Mouse (Mus musculus) neural tube, embryonic 14.5 days (tissue): ENCODE measurements around the gene Rsph1. TPM values are rescaled to one million over a fixed set of nuclear protein-coding genes. Genes with fewer than 3 reads are reported as not detected.

ENCODE experiments used
- ATAC-seq: fragments of 200-750 bp; cut with Nextera tagmentation; 2 replicates; pipeline ENCODE4 v1.8.0; 2017; ENCODE audit warnings: low read depth, mild to moderate bottlenecking, moderate TSS enrichment, moderate library complexity
- H3K27ac ChIP-seq: fragments of 300-500 bp; sonication (generic); 2 replicates; pipeline ENCODE4 v1.5.1; 2014; ENCODE audit warnings: low read depth, mild to moderate bottlenecking, control low read depth, low read length, moderate library complexity, mixed read lengths
- H3K27me3 ChIP-seq: fragments of 300-500 bp; sonication (generic); 2 replicates; pipeline ENCODE4 v1.6.1; 2014; ENCODE audit warnings: low read length; ENCODE audit not compliant: control insufficient read depth, insufficient read depth
- H3K36me3 ChIP-seq: fragments of 300-500 bp; sonication (generic); 2 replicates; pipeline ENCODE4 v1.6.1; 2014; ENCODE audit warnings: low read length, mixed read lengths; ENCODE audit not compliant: control insufficient read depth, insufficient read depth
- H3K4me1 ChIP-seq: fragments of 300-500 bp; sonication (generic); 2 replicates; pipeline ENCODE4 v1.6.1; 2014; ENCODE audit warnings: low read length; ENCODE audit not compliant: control insufficient read depth, insufficient read depth
- H3K4me2 ChIP-seq: fragments of 300-500 bp; sonication (generic); 2 replicates; pipeline ENCODE4 v1.6.1; 2014; ENCODE audit warnings: mild to moderate bottlenecking, low read depth, low read length, control low read depth
- H3K4me3 ChIP-seq: fragments of 300-500 bp; sonication (generic); 2 replicates; pipeline ENCODE4 v1.5.1; 2014; ENCODE audit warnings: low read depth, low read length, control low read depth, mixed read lengths
- H3K9ac ChIP-seq: fragments of 300-500 bp; sonication (generic); replicated peaks from 2 replicates; pipeline ENCODE4 v1.6.1; 2014; ENCODE audit warnings: low read depth, mild to moderate bottlenecking, control low read depth, low read length, mixed read lengths
- H3K9me3 ChIP-seq: fragments of 300-500 bp; sonication (generic); 2 replicates; pipeline ENCODE4 v1.6.1; 2016; ENCODE audit warnings: low read length; ENCODE audit not compliant: control insufficient read depth
- WGBS: fragments of 180-500 bp; shearing (Covaris S2); extraction: QIAGEN DNeasy Blood & Tissue Kit; methylation state at CpG from one replicate; pipeline ENCODE4 v1.1.7; 2014; 5-methylcytosine and 5-hydroxymethylcytosine counted together
- polyA plus RNA-seq: library from polyadenylated mRNA; unstranded; fragments of >200 nt; fragmentation: Nextera tagmentation; extraction: Ambion mirVana; gene quantifications from 2 replicates; pipeline ENCODE4 v1.2.1, GENCODE M21; 2014

The Rsph1 gene
- polyA plus RNA-seq, 1 experiment from 2014 or later, result 3.3 TPM

DNA sequence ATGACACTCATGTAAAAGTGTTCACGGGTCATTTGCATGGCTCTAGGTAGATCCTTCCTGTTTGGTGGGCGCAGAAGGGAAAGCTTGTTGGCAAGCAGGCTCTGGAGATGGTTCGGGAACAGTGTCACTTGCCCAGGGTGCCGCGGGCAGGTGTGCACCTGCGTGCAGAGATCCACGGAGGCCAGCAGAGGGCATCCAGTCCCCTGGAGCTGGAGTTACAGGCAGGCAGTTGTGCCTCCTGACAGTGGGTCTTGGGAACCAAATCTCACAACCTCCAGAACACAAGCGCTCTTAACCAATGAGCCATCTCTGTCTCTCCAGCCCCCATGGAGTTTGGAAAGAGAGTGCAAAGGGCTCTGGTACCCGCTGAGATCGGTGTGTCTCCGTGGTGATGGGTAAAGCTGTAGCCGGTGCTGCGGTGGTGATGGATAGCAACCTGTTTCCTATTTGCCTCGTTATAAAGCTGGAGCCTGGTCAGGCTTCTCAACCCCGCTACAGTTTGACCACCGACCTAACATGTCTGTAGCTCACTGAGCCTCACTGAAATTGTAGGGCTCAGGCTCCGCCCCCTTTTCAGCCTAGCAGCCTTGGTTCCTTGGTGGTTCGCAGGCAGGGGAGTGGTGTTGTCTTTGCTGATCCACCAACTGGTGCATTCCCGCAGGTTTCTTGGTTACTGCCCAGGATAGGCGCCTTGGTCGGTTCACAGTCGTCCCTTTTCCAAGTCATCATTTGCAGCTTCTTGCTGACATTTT lies 40.5 kb upstream of the Rsph1 start:
- no peak overlapping the region for H3K4me3 ChIP-seq

DNA sequence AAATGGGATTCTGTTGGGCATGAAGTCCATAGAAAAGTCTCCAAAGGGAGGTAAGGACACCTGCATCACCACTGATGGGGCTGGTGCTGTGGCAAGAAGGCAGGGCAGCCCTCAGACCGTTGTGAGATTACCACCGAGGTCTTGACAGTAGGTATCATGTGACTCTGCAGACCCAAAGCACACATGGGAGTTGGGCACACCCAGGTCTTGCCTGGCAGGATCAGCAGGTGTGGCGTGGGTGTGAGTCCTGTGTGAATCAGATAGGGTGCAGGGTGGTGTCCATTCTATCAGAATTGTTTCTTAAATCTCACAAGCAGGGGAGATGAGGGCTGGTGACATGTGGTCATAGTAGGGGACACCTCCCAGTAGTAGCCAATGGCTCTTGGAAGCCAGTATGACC lies 39.8 kb upstream of the Rsph1 start:
- no peaks in the 10 kb centered on the region for H3K4me1 ChIP-seq
- ATAC-seq, result no peak
- WGBS, result 85% methylated on average over 3 of the region's 3 CpGs
- no peak overlapping the region for H3K27ac ChIP-seq
- no peaks in the 10 kb centered on the region for H3K36me3 ChIP-seq
- H3K9ac ChIP-seq, result no peak overlapping the region
- no peaks in the 10 kb centered on the region for H3K9me3 ChIP-seq
- H3K4me3 ChIP-seq, result no peak overlapping the region
- no peaks in the 10 kb centered on the region for H3K27me3 ChIP-seq
- H3K4me2 ChIP-seq, result no peak overlapping the region

More for the DNA sequence above, 40.5 kb upstream of the Rsph1 start:
- Histone ChIP-seq H3K9ac (no peak overlapping the region), H3K4me1 (no peaks in the 10 kb centered on the region), H3K4me2 (no peak overlapping the region), H3K36me3 (no peaks in the 10 kb centered on the region), H3K9me3 (no peaks in the 10 kb centered on the region), H3K27ac (no peak overlapping the region), H3K27me3 (no peaks in the 10 kb centered on the region)
- no peak for ATAC-seq
- 51% methylated on average over 22 of the region's 22 CpGs for WGBS

DNA sequence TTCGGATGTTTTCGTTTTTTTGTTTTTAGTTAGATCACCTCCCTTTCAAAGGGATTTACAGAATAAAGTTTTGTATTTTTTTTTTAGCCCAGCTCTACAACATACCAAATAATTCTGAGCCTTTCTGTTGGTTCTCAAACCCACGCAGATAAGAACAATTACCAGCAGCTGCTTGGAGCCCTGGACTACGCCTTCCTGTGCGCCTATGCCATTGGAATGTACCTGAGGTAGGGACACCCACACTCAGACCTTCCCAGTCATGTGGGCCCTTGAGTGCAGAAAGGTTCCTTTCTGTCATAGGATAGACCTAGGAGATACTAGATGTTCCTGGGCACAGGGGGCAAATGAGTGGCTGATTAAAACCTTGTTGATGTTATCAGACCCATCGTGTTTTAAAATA lies 38.8 kb upstream of the Rsph1 start:
- Histone ChIP-seq H3K4me2 (no peak overlapping the region), H3K27me3 (no peaks in the 10 kb centered on the region), H3K9me3 (no peaks in the 10 kb centered on the region), H3K36me3 (no peaks in the 10 kb centered on the region), H3K4me3 (no peak overlapping the region), H3K9ac (no peak overlapping the region), H3K27ac (no peak overlapping the region), H3K4me1 (no peaks in the 10 kb centered on the region)
- ATAC-seq, result no peak
- 86% methylated on average over 6 of the region's 6 CpGs for WGBS

DNA sequence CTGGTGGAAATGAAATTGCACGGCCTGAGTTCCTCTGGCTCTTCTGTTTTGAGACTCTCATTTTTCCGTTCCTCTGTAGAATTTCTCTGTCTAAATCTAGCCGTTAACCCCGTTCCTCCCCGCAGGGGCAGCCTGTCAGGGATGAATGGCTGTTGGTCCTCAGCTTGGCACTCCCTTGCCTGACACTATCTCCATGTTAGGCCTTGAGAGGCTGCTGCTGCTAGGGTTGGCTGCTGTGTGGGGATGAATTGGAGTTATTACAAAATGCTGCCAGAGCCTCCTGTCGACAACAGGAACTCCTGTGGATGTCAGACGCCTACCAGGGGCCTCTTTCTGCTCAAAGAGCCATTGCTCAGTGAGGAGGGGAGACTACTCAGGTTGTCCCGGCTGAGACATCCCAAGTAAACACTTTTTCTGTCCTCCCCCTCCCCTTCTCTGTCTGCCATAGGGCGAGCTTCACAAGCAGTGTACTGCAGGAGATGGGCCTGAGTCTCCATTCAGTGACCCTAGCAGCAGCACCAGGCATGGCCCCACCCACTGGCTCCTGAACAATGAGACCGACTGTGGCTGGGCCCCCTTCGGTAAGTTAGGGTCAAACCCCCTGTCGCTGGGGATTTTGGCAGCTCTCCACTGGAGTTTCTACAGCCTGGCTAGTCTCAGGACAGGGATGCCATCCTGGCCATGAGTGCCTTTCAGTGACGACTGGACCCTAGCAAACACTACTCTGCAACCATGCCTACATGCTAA lies 38.0 kb upstream of the Rsph1 start:
- H3K4me2 ChIP-seq, result no peak overlapping the region
- H3K27me3 ChIP-seq, result no peaks in the 10 kb centered on the region
- H3K4me3 ChIP-seq, result no peak overlapping the region
- WGBS, result 27% methylated on average over 13 of the region's 13 CpGs
- no peak overlapping the region for H3K9ac ChIP-seq
- H3K4me1 ChIP-seq, result no peaks in the 10 kb centered on the region
- H3K9me3 ChIP-seq, result no peaks in the 10 kb centered on the region
- no peaks in the 10 kb centered on the region for H3K36me3 ChIP-seq
- 0 out of 2 replicates have a peak overlapping the region, but pooled peaks have one; percentile 3 for H3K27ac ChIP-seq
- 0 out of 2 replicates have a peak, but pooled peaks have one; percentile 14 for ATAC-seq

DNA sequence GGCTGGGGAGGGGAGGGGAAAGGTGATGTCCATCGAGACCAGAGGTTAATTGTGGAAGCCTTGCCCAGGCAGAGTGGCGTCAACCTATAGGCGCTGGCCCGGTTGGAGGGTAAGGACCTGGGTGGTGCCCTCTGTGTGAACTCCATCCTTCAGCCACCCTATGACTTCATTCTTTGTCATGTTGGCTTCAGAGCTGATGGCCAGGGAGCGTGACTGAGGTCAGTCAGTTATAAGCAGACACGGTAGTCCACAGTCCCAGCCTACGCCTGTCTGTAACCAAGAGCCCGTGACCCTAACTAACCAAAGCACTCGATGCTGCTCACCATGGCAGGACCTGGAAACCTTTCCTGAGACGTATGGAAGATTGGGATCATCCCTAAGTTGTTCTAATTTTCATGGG lies 35.5 kb upstream of the Rsph1 start:
- H3K9me3 ChIP-seq, result no peaks in the 10 kb centered on the region
- H3K27me3 ChIP-seq, result no peaks in the 10 kb centered on the region
- no peak overlapping the region for H3K4me3 ChIP-seq
- H3K27ac ChIP-seq, result no peak overlapping the region
- 0 out of 2 replicates have a peak, but pooled peaks cover 1% of the 10 kb centered on the region for H3K36me3 ChIP-seq
- no peak for ATAC-seq
- WGBS, result 72% methylated on average over 10 of the region's 10 CpGs
- no peak overlapping the region for H3K9ac ChIP-seq
- H3K4me1 ChIP-seq, result no peaks in the 10 kb centered on the region
- no peak overlapping the region for H3K4me2 ChIP-seq

DNA sequence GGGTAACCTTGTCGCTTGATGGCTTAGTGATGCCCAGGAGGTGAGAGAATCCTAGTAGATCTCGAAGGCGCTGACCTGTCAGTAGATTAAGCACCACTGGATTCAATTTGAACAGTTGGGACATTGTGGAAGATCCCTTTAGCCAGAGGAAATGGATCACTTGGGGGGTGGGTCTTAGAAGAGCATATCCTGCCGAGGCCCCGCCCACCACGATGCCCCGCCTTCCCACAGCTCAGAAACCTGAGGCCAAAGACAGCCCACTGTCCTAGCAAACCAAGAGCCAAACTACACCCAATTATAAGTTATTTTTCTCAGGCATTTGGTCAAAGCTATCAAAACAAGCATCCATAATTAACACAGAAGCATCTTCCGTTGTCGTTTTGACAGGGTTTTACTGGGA lies 33.9 kb upstream of the Rsph1 start:
- H3K4me1 ChIP-seq, result no peaks in the 10 kb centered on the region
- no peak overlapping the region for H3K27ac ChIP-seq
- ATAC-seq, result no peak
- no peak overlapping the region for H3K9ac ChIP-seq
- no peak overlapping the region for H3K4me2 ChIP-seq
- 82% methylated on average over 9 of the region's 9 CpGs for WGBS
- H3K36me3 ChIP-seq, result 0 out of 2 replicates have a peak, but pooled peaks cover 3% of the 10 kb centered on the region
- H3K4me3 ChIP-seq, result no peak overlapping the region
- no peaks in the 10 kb centered on the region for H3K27me3 ChIP-seq
- no peaks in the 10 kb centered on the region for H3K9me3 ChIP-seq

DNA sequence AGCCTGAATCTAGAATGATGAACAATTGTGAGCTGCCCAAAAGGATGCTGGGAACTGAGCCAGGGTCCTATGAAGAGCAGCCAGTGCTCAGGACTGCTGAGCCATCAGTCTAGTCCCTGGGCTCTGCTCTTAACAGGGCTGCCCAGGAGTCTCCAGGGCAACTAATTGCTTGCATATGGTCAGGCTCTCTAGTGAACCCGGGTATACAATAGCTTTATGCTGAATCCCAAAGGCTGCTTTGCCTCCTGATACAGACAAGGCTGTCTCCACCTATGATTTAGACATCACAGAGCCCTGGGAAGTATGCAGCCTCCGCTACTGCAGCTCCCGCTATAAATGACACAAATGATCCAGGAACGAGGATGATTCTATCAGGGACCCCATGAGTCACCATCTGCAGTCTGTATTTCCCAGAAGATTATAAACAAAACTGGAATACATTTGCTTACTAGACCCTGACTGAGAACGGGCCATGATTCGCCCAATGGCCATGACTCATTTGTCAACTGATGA lies 32.2 kb upstream of the Rsph1 start:
- peak; percentile 78 for ATAC-seq
- WGBS, result 4% methylated on average over 6 of the region's 6 CpGs
- Histone ChIP-seq H3K27ac (peak overlapping the region; percentile 41; the same call in 1 of the 2 replicates), H3K9ac (no peak overlapping the region), H3K27me3 (no peaks in the 10 kb centered on the region), H3K9me3 (no peaks in the 10 kb centered on the region), H3K4me1 (no peaks in the 10 kb centered on the region), H3K4me2 (no peak overlapping the region), H3K4me3 (no peak overlapping the region), H3K36me3 (0 out of 2 replicates have a peak, but pooled peaks cover 3% of the 10 kb centered on the region)

DNA sequence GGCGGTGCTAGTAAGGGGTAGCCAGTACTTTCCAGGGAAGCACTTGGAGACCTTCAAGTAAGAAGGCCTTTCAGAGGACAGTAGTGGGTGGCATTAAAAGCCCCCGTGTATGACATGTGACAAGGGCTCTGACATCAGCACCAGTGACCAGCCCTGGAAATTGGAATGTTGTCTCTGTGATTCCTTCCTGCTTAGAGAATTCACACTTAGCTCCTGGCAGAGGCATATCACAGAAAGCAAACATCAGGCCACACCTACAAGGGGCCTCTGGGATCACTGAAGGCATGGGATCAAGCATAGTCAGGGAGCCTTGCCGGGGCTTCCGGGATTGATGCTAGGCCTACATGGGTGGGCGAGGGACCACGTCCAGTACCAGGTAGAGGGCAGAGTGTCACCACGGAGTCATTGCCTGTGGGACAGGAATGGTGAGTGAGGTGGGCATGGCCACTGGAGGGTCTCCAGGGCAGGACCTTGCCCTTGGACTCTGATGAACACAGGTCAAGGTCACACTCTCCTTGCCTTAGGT lies 31.2 kb upstream of the Rsph1 start:
- Histone ChIP-seq H3K9ac (no peak overlapping the region), H3K4me1 (no peaks in the 10 kb centered on the region), H3K4me2 (no peak overlapping the region), H3K4me3 (no peak overlapping the region), H3K9me3 (no peaks in the 10 kb centered on the region), H3K36me3 (0 out of 2 replicates have a peak, but pooled peaks cover 3% of the 10 kb centered on the region), H3K27ac (no peak overlapping the region), H3K27me3 (no peaks in the 10 kb centered on the region)
- no peak for ATAC-seq
- WGBS, result 92% methylated on average over 7 of the region's 7 CpGs

DNA sequence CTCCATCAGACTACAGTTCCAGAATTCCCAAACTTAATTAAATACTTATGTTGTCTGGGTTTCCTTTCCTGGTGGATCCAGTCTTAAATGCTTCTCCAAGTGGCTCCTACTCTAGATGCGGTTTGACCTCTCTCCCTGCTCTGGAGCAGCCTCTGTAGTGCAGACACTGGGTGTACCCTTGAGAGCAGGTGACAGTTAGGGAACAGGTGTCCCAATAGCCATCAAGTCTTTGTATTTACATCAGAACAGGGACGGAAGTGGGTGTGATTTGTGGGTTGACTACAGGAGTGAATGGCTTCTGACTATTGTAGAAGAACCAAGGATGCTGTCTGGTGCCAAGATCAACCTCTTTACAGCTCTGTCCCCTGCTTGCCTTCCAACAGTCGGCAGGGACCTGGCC lies 30.6 kb upstream of the Rsph1 start:
- Histone ChIP-seq H3K4me2 (no peak overlapping the region), H3K4me1 (no peaks in the 10 kb centered on the region), H3K27ac (no peak overlapping the region), H3K9me3 (no peaks in the 10 kb centered on the region), H3K27me3 (no peaks in the 10 kb centered on the region), H3K9ac (no peak overlapping the region), H3K4me3 (no peak overlapping the region), H3K36me3 (0 out of 2 replicates have a peak, but pooled peaks cover 3% of the 10 kb centered on the region)
- 73% methylated on average over 3 of the region's 3 CpGs for WGBS
- ATAC-seq, result no peak
